Mouse (Mus musculus) heart, embryonic 12.5 days (tissue): ENCODE measurements around the gene Col4a6. TPM values are rescaled to one million over a fixed set of nuclear protein-coding genes. Genes with fewer than 3 reads are reported as not detected.

Experiments used
- ATAC-seq: fragments of 200-750 bp; cut with Nextera tagmentation; 2 replicates; pipeline ENCODE4 v1.8.0; 2017; ENCODE audit warnings: moderate TSS enrichment, moderate library complexity; ENCODE audit not compliant: insufficient number of reproducible peaks, low FRiP score
- H3K27ac ChIP-seq: fragments of 300-500 bp; sonication (generic); 2 replicates; pipeline ENCODE4 v1.5.1; 2016; ENCODE audit warnings: mild to moderate bottlenecking, moderate library complexity; ENCODE audit not compliant: poor library complexity, severe bottlenecking
- H3K27me3 ChIP-seq: fragments of 300-500 bp; sonication (generic); replicated peaks from 2 replicates; pipeline ENCODE4 v1.6.1; 2016; ENCODE audit warnings: mild to moderate bottlenecking, moderate library complexity
- H3K36me3 ChIP-seq: fragments of 300-500 bp; sonication (generic); 2 replicates; pipeline ENCODE4 v1.6.1; 2016; ENCODE audit warnings: mild to moderate bottlenecking, moderate library complexity
- H3K4me1 ChIP-seq: fragments of 300-500 bp; sonication (generic); replicated peaks from 2 replicates; pipeline ENCODE4 v1.6.1; 2016; ENCODE audit warnings: mild to moderate bottlenecking
- H3K4me2 ChIP-seq: fragments of 300-500 bp; sonication (generic); 2 replicates; pipeline ENCODE4 v1.6.1; 2016; ENCODE audit warnings: mild to moderate bottlenecking, moderate library complexity
- H3K4me3 ChIP-seq: fragments of 300-500 bp; sonication (generic); 2 replicates; pipeline ENCODE4 v1.5.1; 2016; ENCODE audit warnings: mild to moderate bottlenecking
- H3K9ac ChIP-seq: fragments of 300-500 bp; sonication (generic); 2 replicates; pipeline ENCODE4 v1.6.1; 2016; ENCODE audit warnings: mild to moderate bottlenecking, moderate library complexity
- H3K9me3 ChIP-seq: fragments of 300-500 bp; sonication (generic); replicated peaks from 2 replicates; pipeline ENCODE4 v1.6.1; 2016; ENCODE audit warnings: mild to moderate bottlenecking, moderate library complexity
- WGBS: fragments of 180-500 bp; shearing (Covaris S2); methylation state at CpG from one replicate; pipeline ENCODE4 v1.1.7; 2016; 5-methylcytosine and 5-hydroxymethylcytosine counted together
- polyA plus RNA-seq: library from polyadenylated mRNA; unstranded; fragments of >200 nt; fragmentation: Nextera tagmentation; extraction: Ambion mirVana; gene quantifications from 2 replicates; pipeline ENCODE4 v1.2.1, GENCODE M21; 2016

Gene Col4a6
- polyA plus RNA-seq, 1 experiment from 2014 or later = 13.3 TPM

DNA sequence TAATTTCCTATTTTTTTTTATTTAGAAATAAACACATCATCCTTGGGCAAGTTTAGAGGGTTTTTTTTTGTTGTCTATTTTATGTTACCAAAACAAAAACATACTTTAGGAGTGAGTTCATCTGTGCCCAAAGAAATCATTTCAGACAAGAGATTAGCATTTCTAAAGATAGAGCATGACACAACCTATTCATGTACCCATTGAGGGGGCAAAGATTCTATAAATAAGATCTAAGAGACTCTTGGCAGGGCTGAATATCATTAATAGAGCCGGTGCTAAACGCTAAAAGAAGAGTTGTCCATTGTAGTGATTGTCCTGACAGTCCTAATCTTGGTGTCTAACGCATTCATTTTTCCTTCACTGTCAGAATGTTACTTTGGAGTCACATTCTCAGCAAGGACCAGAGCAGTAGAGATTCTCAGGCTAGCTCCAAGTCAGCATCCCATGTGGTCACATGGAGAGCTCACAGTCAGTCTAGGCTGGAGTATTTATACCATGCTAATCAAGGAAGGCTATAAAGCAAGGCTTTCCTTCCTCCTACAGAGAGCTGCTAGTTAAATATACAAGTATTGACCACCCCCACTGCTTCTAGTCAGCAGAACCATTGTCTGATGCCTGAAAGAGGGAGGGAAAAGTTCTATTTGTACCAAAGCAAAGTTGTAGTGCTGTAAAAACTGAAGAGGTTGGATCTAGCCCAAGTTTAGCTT lies 88.3 kb downstream of the Col4a6 start:
- ATAC-seq = no peak
- H3K4me2 ChIP-seq = no peak overlapping the region
- no peaks in the 10 kb centered on the region for H3K36me3 ChIP-seq
- no peaks in the 10 kb centered on the region for H3K27me3 ChIP-seq
- no peak overlapping the region for H3K9ac ChIP-seq
- no peak overlapping the region for H3K4me3 ChIP-seq
- H3K9me3 ChIP-seq = no peaks in the 10 kb centered on the region
- 0 out of 2 replicates have a peak overlapping the region, but pooled peaks have one; percentile 4 for H3K27ac ChIP-seq
- peaks cover 8% of the 10 kb centered on the region; the same call in 1 of the 2 replicates for H3K4me1 ChIP-seq
- 41% methylated on average over 3 of the region's 3 CpGs for WGBS

DNA sequence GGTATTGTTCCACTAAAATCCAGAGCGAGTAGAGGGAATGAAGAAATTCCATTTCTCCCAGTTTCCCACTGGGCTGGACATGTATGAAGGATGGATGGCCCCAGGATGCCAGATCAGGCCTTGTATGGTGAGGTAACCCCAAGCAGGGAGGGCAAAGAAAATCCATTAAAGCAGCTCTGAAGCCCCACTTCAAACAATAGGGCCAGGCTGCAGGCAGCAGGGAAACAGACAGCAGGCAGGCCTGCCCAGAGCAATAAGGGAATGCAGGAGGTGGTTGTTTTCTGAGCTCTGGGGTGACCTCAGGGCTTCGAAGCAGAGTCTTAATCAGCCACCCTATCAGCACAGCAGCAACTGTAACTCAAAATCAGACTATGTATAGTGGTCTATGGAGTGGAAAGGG lies 89.2 kb downstream of the Col4a6 start:
- Histone ChIP-seq H3K9me3 (no peaks in the 10 kb centered on the region), H3K27me3 (no peaks in the 10 kb centered on the region), H3K4me3 (no peak overlapping the region), H3K4me1 (peaks cover 8% of the 10 kb centered on the region; the same call in 1 of the 2 replicates), H3K4me2 (no peak overlapping the region), H3K36me3 (no peaks in the 10 kb centered on the region), H3K27ac (no peak overlapping the region), H3K9ac (no peak overlapping the region)
- no peak for ATAC-seq
- 31% methylated on average over 2 of the region's 2 CpGs for WGBS

DNA sequence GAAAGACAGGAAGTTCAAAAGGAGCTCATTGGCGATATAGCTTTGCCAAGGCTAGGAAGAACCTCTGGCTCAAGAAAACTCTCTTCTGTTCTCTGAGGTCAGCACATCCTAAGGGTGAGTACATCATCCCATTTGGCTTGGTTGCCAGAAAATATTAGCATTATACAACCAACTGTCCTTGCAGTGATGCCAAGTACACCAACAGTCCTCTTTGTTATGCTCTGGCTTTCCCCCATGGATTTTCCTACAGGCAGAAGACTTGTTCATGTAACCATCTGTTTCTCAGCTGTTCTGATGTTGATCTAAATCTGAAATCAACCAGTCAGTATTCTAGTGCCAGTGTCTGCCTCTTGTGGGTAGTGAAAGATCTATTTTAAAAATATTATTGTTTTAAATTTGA lies 103.6 kb downstream of the Col4a6 start:
- H3K9ac ChIP-seq = no peak overlapping the region
- ATAC-seq = no peak
- 84% methylated on average over 1 of the region's 1 CpGs for WGBS

DNA sequence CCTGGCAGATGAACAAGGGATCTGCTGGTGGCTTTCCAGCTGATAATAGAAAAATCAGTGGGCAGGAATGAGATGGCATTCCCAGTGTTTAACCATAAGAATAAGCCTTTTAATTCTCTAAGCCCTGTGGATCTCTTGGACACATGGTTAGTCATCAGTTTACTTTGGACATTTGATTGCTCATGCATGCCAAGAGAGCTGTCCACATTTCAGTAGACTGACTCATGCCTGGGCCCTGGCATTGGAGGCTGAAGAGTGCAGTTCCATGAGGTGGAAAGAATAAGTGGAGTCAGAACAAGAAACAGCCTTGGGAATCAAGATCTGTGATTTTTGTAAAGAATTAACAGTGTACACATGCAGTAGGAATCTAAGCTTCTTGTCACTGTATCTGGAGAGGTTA lies 110.5 kb downstream of the Col4a6 start:
- Histone ChIP-seq H3K4me3 (no peak overlapping the region), H3K27ac (no peak overlapping the region), H3K4me1 (no peaks in the 10 kb centered on the region), H3K27me3 (no peaks in the 10 kb centered on the region), H3K4me2 (no peak overlapping the region), H3K9me3 (no peaks in the 10 kb centered on the region), H3K9ac (no peak overlapping the region), H3K36me3 (no peaks in the 10 kb centered on the region)
- no peak for ATAC-seq

More for the DNA sequence above, 103.6 kb downstream of the Col4a6 start:
- Histone ChIP-seq H3K27ac (no peak overlapping the region), H3K36me3 (no peaks in the 10 kb centered on the region), H3K9me3 (no peaks in the 10 kb centered on the region), H3K4me2 (no peak overlapping the region), H3K4me3 (no peak overlapping the region), H3K27me3 (no peaks in the 10 kb centered on the region), H3K4me1 (no peaks in the 10 kb centered on the region)

DNA sequence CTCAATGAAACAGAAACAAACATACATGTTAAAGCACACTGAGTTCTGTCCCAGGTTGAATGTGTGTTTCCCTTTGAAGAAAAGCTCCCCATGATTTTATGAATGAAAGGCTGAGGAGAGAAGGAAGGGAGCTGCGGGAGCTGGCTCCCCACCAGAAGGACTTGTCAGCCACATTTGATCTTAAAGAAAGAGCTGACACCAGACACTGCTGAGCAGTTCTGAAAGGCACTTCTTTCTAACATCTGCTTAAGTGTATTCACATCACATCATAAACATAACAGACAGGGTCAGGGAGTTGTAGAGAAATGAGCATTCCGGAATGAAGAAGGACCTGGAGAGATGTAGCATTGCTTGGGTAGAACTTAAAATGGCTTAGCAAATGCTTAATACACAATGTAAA lies 132.5 kb downstream of the Col4a6 start:
- H3K4me3 ChIP-seq = no peak overlapping the region
- WGBS = 68% methylated on average over 2 of the region's 2 CpGs
- H3K27ac ChIP-seq = no peak overlapping the region
- no peaks in the 10 kb centered on the region for H3K4me1 ChIP-seq
- no peak for ATAC-seq
- no peaks in the 10 kb centered on the region for H3K27me3 ChIP-seq
- no peaks in the 10 kb centered on the region for H3K9me3 ChIP-seq
- no peak overlapping the region for H3K9ac ChIP-seq
- H3K36me3 ChIP-seq = no peaks in the 10 kb centered on the region
- H3K4me2 ChIP-seq = no peak overlapping the region

DNA sequence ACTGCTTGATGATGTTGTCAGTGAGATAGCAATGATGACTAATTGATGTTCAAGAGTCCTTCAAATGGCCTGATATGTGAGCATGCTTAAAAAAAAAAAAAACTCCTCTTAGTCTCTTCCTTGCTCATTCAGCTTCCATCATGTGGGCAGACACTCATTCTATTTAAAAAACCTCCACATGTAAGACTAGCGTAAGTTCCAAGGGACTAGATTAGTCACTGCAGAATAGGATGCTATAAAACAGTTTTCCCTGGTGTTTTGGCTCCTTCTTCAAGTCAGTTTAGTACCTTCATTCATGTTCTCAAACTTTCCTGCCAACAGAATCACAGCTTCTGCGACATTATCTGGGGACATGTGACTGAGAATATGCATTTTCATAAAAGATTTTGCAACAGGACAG lies 145.8 kb downstream of the Col4a6 start:
- Histone ChIP-seq H3K36me3 (no peaks in the 10 kb centered on the region), H3K9ac (no peak overlapping the region), H3K27me3 (no peaks in the 10 kb centered on the region), H3K27ac (no peak overlapping the region), H3K4me3 (no peak overlapping the region), H3K9me3 (no peaks in the 10 kb centered on the region), H3K4me1 (no peaks in the 10 kb centered on the region), H3K4me2 (no peak overlapping the region)
- 76% methylated on average over 2 of the region's 2 CpGs for WGBS
- ATAC-seq = no peak

DNA sequence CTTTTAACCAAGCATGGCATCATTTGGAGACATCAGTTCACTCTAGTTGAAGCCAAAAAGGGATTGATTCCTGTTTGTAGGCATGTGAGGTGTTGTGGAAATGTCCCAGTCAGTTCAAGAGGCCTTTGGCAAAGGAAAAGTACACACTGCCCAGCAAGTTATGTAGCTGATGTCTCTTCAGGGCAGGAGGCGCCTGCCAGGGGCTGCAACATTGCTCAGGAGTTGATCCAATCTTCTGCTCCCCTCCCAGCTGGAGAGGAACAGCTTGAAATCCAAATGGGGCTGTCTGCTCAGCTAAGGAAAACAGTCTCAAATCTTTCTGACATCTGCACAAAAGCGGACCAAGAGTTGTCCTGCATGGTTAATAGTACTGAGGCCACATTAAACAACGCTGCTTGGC lies 149.7 kb downstream of the Col4a6 start:
- no peaks in the 10 kb centered on the region for H3K4me1 ChIP-seq
- no peaks in the 10 kb centered on the region for H3K27me3 ChIP-seq
- H3K9me3 ChIP-seq = no peaks in the 10 kb centered on the region
- no peak overlapping the region for H3K4me3 ChIP-seq
- no peak for ATAC-seq
- H3K9ac ChIP-seq = no peak overlapping the region
- H3K27ac ChIP-seq = no peak overlapping the region
- 45% methylated on average over 3 of the region's 3 CpGs for WGBS
- H3K4me2 ChIP-seq = no peak overlapping the region
- H3K36me3 ChIP-seq = no peaks in the 10 kb centered on the region

DNA sequence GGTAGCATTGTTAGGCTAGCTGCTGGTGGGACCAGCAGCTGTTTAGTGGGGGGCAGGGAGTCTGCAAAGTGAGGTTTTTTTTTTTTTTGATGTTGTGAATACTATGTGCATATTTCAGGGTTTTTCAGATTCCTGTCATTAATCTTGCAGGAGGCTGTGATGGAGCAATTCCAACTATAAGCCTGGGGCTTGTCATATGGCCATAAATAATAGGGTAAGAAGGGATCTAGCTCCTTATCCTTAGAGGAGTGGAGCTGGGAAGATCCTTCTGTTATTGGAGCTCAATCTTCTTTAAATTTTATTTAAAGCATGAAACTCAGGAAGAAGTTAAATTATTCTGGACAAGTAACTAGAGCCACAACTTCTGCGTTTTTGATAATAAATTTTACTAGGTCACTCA lies 157.7 kb downstream of the Col4a6 start:
- H3K4me3 ChIP-seq = no peak overlapping the region

DNA sequence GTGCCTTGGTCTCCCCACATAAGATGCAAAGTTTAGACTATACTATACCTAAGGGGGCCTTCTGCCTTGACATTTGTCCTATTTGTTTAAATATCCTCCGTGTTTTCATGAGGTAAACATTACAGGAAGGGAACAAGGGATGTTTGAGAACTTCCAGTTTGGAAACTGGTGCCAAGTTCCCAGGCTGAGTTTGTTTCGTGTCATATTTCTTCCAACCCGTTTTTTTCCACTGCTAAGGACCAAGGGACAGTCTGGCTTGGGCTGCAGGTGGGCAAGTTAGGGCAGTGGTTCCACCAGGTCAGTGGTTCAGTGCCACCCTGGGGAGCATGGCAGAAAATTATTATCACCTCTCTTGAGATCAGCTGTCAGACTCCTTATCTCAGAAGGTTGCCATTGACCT lies 158.1 kb downstream of the Col4a6 start:
- Histone ChIP-seq H3K4me3 (no peak overlapping the region), H3K27me3 (no peaks in the 10 kb centered on the region; the same call in 1 of the 2 replicates), H3K36me3 (no peaks in the 10 kb centered on the region), H3K9ac (no peak overlapping the region), H3K9me3 (no peaks in the 10 kb centered on the region), H3K4me2 (no peak overlapping the region), H3K4me1 (no peaks in the 10 kb centered on the region), H3K27ac (no peak overlapping the region)
- 41% methylated on average over 3 of the region's 3 CpGs for WGBS
- ATAC-seq = no peak

More for the DNA sequence above, 157.7 kb downstream of the Col4a6 start:
- no peak for ATAC-seq
- no peaks in the 10 kb centered on the region for H3K4me1 ChIP-seq
- no peaks in the 10 kb centered on the region for H3K36me3 ChIP-seq
- no peaks in the 10 kb centered on the region for H3K9me3 ChIP-seq
- H3K4me2 ChIP-seq = no peak overlapping the region
- H3K27me3 ChIP-seq = no peaks in the 10 kb centered on the region; the same call in 1 of the 2 replicates
- no peak overlapping the region for H3K9ac ChIP-seq
- WGBS = 67% methylated on average over 1 of the region's 1 CpGs
- no peak overlapping the region for H3K27ac ChIP-seq

DNA sequence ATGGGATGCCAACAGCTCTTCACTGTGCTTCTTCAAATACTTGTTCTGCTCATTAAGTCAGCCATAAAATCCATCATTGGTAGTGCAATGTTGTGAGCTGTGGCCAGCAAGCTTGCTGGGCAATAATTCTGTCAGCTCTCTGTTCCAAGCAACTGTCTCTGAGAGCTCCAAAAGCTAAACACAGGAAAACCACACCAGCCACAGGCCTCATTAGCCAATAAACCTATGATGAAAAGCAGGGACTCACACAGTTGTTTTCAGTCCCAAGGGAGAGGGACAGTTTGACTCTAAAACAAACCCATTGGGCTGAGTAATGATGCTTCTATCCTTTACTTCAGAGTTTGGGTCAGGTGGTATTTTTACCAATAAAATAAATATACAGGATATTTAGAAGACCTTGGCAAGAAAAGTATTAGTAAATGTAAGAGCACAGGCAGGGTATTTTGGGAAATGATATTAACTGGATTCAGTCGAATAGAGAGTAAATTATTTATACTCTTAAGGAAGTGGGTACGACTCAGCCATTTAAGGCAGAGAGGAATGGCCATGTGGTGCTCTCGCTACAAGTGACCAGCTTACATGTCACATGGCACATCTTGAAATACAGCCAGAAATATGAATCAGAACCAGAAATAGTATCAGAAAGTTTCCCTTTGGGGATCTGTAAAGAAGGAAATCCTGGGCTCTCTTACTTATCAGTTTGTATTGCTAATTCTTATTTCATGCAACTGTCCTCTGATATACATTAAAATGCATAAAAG lies 181.0 kb downstream of the Col4a6 start:
- no peaks in the 10 kb centered on the region for H3K27me3 ChIP-seq
- 71% methylated on average over 3 of the region's 3 CpGs for WGBS
- ATAC-seq = no peak
- H3K4me1 ChIP-seq = no peaks in the 10 kb centered on the region
- no peak overlapping the region for H3K27ac ChIP-seq
- no peaks in the 10 kb centered on the region for H3K9me3 ChIP-seq
- H3K9ac ChIP-seq = no peak overlapping the region
- no peak overlapping the region for H3K4me3 ChIP-seq
- no peak overlapping the region for H3K4me2 ChIP-seq
- H3K36me3 ChIP-seq = no peaks in the 10 kb centered on the region

DNA sequence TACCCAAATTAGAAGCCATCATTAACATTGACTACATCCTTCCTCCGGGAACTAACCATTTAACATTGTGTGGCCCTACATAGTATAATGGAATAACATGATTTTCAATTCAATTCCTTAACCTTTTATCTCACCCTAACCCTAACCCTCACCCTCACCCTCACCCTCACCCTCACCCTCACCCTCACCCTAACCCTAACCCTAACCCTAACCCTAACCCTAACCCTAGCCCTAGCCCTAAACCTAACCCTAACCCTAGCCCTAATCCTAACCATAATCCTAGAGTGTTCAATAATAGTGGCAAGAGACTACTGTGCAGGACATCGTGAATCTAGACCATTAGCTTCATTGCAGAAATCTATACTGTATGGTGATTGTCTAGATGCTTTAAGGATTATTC lies 197.5 kb downstream of the Col4a6 start:
- Histone ChIP-seq H3K36me3 (no peaks in the 10 kb centered on the region), H3K27me3 (no peaks in the 10 kb centered on the region), H3K4me1 (no peaks in the 10 kb centered on the region), H3K9me3 (no peaks in the 10 kb centered on the region), H3K27ac (no peak overlapping the region), H3K9ac (no peak overlapping the region), H3K4me2 (no peak overlapping the region), H3K4me3 (no peak overlapping the region)
- 85% methylated on average over 2 of the region's 2 CpGs for WGBS
- ATAC-seq = no peak
